Mouse (Mus musculus) R1 (cell line): ENCODE results near the gene Acrbp.
"Not testable (repeated sequence)": the region's sequence is repeated elsewhere in the genome, so short reads cannot be mapped to it uniquely, and the experiment has no call there.

Experiments used
- DNase-seq: peaks from one replicate; pipeline ENCODE4 v3.0.0-alpha.2; 2018; ENCODE audit warnings: low read depth, low spot score

Gene Acrbp

GRCm38 (mm10) chr6:125049678-125050077, at the start of gene Acrbp:
Gene Acrbp (plus strand): TSS chr6:125049689.
- peak; percentile 83 for DNase-seq

- peak; percentile 58 for DNase-seq
Measured at GRCm38 (mm10) chr6:125003706-125004105, 45.8 kb upstream of the Acrbp start.

- DNase-seq: no peak
Measured at GRCm38 (mm10) chr6:125005086-125005485, 44.4 kb upstream of the Acrbp start.

- peak; percentile 23 for DNase-seq
Measured at GRCm38 (mm10) chr6:125008060-125008459, 41.4 kb upstream of the Acrbp start.

- peak; percentile 99 for DNase-seq
Measured at GRCm38 (mm10) chr6:125008586-125009128, 40.8 kb upstream of the Acrbp start.

GRCm38 (mm10) chr6:125009129-125009180, 40.5 kb upstream of the Acrbp start, which contains the start of gene Zfp384:
Gene Zfp384 (plus strand): TSS chr6:125009145.
- DNase-seq: no peak

- DNase-seq: peak; percentile 87
Measured at GRCm38 (mm10) chr6:125009181-125010073, 40.1 kb upstream of the Acrbp start.

GRCm38 (mm10) chr6:125017682-125018081, 31.8 kb upstream of the Acrbp start:
- peak; percentile 62 for DNase-seq

GRCm38 (mm10) chr6:125030532-125030931, 19.0 kb upstream of the Acrbp start:
- DNase-seq: peak; percentile 76

- no peak for DNase-seq
Measured at GRCm38 (mm10) chr6:125031604-125032003, 17.9 kb upstream of the Acrbp start.

- DNase-seq: no peak
Measured at GRCm38 (mm10) chr6:125038666-125039065, 10.8 kb upstream of the Acrbp start.

GRCm38 (mm10) chr6:125039131-125039530, 10.4 kb upstream of the Acrbp start:
- DNase-seq: no peak

GRCm38 (mm10) chr6:125039533-125040153, 9.8 kb upstream of the Acrbp start, which contains the start of gene Ing4:
Gene Ing4 (plus strand): TSS chr6:125039760.
- DNase-seq: peak; percentile 100

- peak; percentile 23 for DNase-seq
Measured at GRCm38 (mm10) chr6:125040221-125040620, 9.3 kb upstream of the Acrbp start.

- peak; percentile 28 for DNase-seq
Measured at GRCm38 (mm10) chr6:125041047-125041446, 8.4 kb upstream of the Acrbp start.

- DNase-seq: no peak
Measured at GRCm38 (mm10) chr6:125042081-125042480, 7.4 kb upstream of the Acrbp start.

GRCm38 (mm10) chr6:125046691-125047090, 2.8 kb upstream of the Acrbp start:
- peak; percentile 90 for DNase-seq

- peak; percentile 81 for DNase-seq
Measured at GRCm38 (mm10) chr6:125051237-125051636, 1.7 kb downstream of the Acrbp start.

- no peak for DNase-seq
Measured at GRCm38 (mm10) chr6:125061493-125061892, 12.0 kb downstream of the Acrbp start.

- no peak for DNase-seq
Measured at GRCm38 (mm10) chr6:125062511-125062910, 13.0 kb downstream of the Acrbp start.

- DNase-seq: peak; percentile 75
Measured at GRCm38 (mm10) chr6:125063906-125064305, 14.4 kb downstream of the Acrbp start.

GRCm38 (mm10) chr6:125065223-125065622, 15.7 kb downstream of the Acrbp start:
- not testable (repeated sequence) for DNase-seq

GRCm38 (mm10) chr6:125067571-125067995, 18.1 kb downstream of the Acrbp start, which contains the start of gene Lpar5:
Gene Lpar5 (plus strand): TSS chr6:125067920.
- DNase-seq: peak; percentile 78
